Mouse (Mus musculus): ENCODE measurements at regions not wholly inside any gene's neighbourhood (a gene's known extent, or its start where the extent isn't known, plus 50 kb on each side); places are given as distances from the start of the nearest gene placed in this dataset.

DNA sequence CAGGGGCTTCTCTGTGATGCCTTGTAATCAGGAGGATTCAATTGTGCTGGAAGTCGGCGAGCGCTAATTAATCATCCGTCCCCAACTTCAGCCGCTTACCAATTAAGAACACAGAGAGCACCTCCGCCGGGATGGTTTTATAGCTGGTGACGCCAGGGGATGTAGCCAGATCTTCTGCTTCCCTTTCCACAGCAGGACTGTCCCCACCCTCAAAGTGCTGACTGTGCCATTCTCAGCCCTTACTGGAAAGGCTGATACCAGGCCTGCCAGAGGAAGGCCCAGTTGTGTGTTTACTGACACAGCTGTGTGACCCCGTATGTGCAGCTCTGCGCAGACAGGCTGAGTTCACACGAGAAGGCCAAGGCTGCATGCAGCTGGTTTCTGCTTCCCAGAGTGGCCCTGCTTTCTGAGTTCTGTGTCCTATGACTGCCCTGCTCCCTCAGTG is 59.9 kb upstream of the Bend4 start:
- DNase-seq (ENCODE audit: low read depth, low spot score), result no peak

GRCm38 (mm10) chr5:67490709-67491108 is 62.6 kb upstream of the Bend4 start:
- peak; percentile 52 for DNase-seq (ENCODE audit: low read depth, low spot score)

DNA sequence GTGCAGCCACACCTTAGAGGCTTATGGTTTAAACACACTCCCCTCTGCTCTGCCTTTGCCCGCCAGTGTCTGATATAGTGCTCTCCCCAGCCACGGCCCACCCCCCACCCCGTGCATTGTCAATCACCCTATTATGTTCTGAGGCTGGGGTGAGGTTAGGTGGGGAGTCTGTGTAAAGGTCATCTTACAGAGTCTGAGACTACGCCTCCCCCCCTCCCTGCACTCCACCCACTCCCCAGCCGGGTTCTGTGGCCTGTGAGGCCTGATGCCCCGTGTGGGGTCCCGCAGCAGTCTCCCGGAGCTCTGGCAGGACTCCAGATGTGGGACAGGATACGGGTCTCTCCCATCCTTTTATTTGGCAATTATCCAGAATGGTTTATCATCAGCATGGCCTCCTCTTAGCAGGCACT is 64.8 kb upstream of the Bend4 start:
- DNase-seq (ENCODE audit: low read depth, low spot score), result no peak

- DNase-seq (ENCODE audit: low read depth, low spot score), result no peak
Measured at GRCm38 (mm10) chr5:67496710-67497109, 68.6 kb upstream of the Bend4 start.

DNA sequence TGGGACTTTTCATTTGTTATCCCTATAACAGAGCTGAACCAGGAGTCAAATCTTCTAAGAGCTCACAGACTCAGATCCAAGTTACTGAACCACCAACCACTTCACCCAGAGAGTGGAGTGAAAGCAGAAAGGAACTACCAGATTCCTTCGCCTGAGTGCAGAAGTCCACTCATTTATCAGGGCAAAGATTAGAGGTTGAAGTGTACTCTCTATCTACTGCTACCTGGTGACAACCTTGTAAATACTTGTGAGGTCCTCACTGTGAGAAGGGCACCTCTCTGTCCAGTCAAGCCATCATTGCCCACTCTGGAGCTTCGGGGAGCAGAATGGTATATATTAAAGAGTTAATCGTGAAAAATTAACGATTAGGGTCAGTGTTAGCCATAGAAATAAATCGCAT is 87.4 kb upstream of the Shisa3 start:
- no peak for DNase-seq (ENCODE audit: low read depth, low spot score)

DNA sequence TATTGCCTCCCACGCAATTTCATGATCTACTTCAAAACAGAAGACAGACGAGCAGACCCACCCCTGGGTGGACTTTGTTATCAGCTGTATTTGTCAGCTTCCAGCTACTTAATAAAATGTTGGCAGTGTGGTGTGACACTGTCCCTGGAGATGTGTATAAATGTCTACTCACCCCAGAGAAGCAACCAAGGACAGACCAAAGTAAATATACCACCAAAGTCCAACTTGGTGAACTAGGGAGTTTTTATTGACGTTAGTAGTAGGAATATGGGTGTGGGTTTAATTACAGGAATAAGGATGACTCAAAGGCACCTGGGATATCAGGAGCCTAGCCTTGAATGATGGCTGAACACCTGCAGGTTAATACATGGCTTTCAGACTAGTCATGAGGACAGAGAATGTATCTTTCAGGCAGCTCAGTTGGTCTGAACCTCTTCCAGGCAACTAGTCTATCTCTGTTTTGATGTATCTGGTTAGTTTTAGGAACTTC is 86.2 kb upstream of the Shisa3 start:
- no peak for DNase-seq (ENCODE audit: low read depth, low spot score)

- DNase-seq (ENCODE audit: low read depth, low spot score), result peak; percentile 49
Measured at GRCm38 (mm10) chr5:67530149-67530548, 77.5 kb upstream of the Shisa3 start.

DNA sequence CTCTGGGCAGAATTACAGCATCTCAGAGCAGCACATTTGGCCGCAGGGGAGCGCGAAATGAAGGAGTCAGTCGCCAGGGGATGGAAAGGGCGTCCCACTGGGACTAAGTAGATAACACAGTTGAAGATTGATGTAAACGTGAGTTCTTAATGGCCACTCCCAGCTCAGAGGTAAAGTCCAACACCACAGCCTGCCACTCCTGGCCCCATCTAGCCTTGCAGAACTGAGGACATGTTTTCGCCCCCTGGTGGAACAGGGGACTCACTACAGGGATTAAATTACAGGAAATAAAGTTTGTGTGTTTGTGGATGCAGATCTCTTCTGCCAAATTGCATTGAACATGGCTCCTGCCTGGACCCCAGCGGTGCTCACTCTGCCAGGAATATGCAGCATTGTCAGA is 76.7 kb upstream of the Shisa3 start:
- peak; percentile 83 for DNase-seq (ENCODE audit: low read depth, low spot score)

GRCm38 (mm10) chr5:67532351-67532750 is 75.3 kb upstream of the Shisa3 start:
- peak; percentile 78 for DNase-seq (ENCODE audit: low read depth, low spot score)

- no peak for DNase-seq (ENCODE audit: low read depth, low spot score)
Measured at GRCm38 (mm10) chr5:67532756-67533255, 74.9 kb upstream of the Shisa3 start.

- no peak for DNase-seq (ENCODE audit: low read depth, low spot score)
Measured at GRCm38 (mm10) chr5:67534056-67534455, 73.6 kb upstream of the Shisa3 start.

DNA sequence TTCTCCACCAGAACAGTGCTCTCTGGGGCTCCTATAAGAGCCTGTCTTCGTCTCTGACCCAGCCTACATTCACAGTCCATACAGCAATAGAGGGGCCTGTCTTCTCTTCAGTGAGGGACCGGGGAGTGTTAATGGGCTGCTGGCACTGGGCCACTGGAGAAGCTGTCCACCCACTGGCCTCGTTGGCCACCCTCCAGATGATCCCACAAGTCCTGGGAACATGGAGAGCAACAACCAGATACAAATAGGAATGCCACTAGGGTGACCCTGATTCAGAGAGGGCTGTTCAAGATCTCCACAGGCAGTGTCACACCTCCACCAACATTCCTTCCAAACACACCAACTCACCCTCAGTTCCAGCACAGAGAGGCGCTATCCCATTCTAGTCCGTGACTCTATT is 69.7 kb upstream of the Shisa3 start:
- no peak for DNase-seq (ENCODE audit: low read depth, low spot score)

GRCm38 (mm10) chr5:67539591-67540238 is 68.0 kb upstream of the Shisa3 start:
- no peak for DNase-seq (ENCODE audit: low read depth, low spot score)

- DNase-seq (ENCODE audit: low read depth, low spot score), result no peak
Measured at GRCm38 (mm10) chr5:67541867-67542266, 65.8 kb upstream of the Shisa3 start.

DNA sequence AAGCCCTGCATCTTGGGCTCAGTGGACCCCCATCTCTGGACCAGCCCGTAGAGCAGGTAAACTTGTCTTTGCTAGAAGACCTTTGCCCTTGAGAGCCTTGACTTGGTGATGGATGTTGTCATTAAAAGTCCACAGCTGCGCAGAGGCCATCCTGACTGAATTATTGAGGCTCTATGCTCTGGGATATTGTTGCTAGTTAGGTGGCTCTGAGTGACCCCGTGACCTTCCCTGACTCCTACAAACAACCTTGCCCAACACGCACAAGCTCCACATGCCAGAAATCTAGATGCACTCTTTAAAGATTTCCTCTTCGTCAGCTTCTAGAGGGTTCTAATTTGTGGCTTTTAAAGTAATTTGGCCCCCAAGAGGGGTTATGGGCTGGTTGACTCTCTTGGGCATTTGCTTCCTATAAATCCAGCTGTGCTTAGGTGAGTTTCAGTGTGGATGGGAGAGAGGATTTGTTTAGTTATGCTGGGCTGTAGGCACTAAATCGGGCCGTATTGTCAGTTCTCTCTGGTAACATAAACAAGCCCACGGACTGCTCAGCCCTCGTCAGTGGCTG is 63.6 kb upstream of the Shisa3 start:
- no peak for DNase-seq (ENCODE audit: low read depth, low spot score)

DNA sequence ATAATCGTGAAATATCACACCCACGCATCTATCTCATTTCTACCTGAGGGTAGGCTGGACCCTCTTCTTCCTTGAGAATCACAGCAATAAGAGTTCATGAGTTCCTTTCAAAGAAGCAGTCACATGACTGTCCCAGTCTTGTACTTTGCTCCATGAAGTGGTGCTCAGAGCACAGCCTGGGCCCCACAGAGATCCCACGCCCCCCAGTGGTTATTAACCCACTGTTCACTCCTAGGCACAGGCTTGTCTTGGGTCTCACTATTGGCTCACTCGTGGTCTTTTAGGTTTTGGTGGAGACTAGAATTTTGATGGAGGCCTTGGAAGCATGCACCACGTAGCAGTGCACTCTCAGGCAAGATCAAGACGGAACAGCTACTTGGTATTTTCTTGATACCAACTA is 57.4 kb upstream of the Shisa3 start:
- peak; percentile 39 for DNase-seq (ENCODE audit: low read depth, low spot score)

DNA sequence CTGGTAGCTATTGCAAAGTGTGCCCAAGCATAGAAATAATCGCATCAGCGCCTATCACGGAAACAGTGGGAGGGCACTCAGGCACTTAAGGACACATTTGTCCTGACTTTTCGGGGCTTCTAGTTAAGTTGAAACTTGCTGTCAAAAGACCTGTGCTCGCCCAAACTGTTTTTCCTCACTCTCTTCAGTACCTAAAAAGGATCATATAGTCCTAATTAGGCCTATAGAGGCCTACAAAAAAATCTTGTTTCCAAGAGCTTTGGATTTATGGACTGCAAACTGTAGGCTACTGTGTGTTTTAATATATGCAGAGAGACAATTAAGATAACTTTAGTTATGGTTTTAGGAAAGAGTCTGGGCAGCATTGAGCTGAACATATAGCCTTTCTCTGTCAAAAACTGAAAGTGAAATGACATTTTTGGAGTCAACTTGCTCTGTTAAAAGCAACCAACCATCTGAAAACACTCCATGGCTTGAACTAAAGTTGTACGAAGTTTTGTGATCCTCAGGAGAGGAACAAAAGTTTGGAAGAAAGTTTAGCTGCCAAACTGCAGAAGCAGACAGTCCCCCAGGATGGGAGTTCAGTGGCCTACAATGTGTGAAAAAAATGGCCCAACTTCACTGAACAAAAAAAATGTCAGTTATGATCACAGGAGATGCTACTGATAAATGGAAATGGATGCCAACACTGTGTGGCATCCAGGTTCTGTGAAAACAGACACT is 55.9 kb upstream of the Shisa3 start:
- DNase-seq (ENCODE audit: low read depth, low spot score), result no peak

DNA sequence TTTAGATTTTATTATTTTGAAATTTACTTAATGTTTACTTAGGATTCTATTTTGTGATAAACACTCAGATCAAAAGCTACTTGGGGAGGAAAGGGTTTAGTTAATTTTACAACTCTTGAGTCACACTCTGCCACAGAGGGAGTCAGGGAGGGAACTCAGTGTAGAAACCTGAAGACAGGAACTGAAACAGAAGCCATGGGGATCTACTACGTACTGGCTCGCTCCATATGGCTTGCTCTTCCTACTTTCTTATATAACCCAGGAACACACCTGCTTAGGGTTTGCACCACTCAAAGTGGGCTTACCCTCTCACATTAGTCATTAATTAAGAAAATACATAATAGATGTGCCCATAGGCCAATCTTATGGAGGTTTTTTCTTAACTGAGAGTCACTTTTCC is 54.8 kb upstream of the Shisa3 start:
- no peak for DNase-seq (ENCODE audit: low read depth, low spot score)

Measured in ES-CJ7 (cell line).